Mouse (Mus musculus) E14TG2a.4 (cell line): ENCODE measurements around the gene Stat6.

ENCODE experiments used
- CTCF ChIP-seq: conservative IDR thresholded peaks from 2 replicates; pipeline ENCODE4 v1.5.1; 2014; ENCODE audit warnings: low read length
- POU5F1 ChIP-seq: IDR thresholded peaks from 2 replicates; pipeline ENCODE4 v1.6.1; 2014; ENCODE audit warnings: low read length, borderline replicate concordance

- TF ChIP-seq CTCF: no peak
- TF ChIP-seq POU5F1: no peak
Measured at GRCm38 (mm10) chr10:127631261-127632214, 11.2 kb upstream of the Stat6 start.
